Comparison of ENCODE assay signal across 22 mouse cellular contexts in the genomic region with DNA sequence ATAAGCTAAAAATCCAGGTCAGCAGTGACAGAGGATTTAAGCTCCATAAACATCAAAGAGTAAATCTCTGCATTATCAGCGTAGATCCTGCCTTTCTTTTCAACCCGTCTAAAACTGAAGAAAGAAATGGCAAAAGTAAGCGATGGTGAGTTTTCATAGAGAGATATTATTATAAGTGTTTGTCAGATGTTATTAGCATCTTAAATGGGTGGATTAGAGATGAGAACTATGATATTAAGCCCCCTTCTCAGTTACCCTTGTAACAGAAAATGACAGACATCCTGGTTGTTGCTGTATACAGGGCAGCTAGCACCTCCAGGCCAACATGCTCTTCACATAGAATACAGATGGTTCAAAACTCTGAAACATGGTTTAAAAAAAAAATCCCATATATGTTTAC. TPM values are rescaled to one million over a fixed set of nuclear protein-coding genes. Genes with fewer than 3 reads are reported as not detected.
A peak's percentile ranks its signal among the peaks of the same experiment; 100 is the strongest.
DNase-seq lines count a peak whose midpoint lies in the region; TF ChIP-seq lines count a peak whose summit lies in the region.
"Had no signal": no experiment of that assay in that cellular context is flagged by ENCODE, and none has a peak within 500 bp of the region (broad histone marks: within the 10 kb centered on the region; RNA-seq: fewer than 3 reads in every experiment).

No protein-coding gene starts in this region.

- WGBS in limb, embryonic 10.5 days: 71% methylated on average over 3 of the region's 3 CpGs

- no peak for TF ChIP-seq POLR2A in brain, embryonic 14.5 days (IDR thresholded peaks at IDR 0.05; ENCODE audit: borderline replicate concordance, extremely low read depth, insufficient read depth, insufficient read length, poor library complexity, severe bottlenecking)

- no peak overlapping the region for H3K27ac ChIP-seq in limb, embryonic 10.5 days

- H3K4me1 ChIP-seq in limb, embryonic 10.5 days: no peaks in the 10 kb centered on the region

- H3K36me3 ChIP-seq in limb, embryonic 10.5 days: no peaks in the 10 kb centered on the region
- H3K36me3 ChIP-seq: G1E had no signal

- H3K4me3 ChIP-seq in limb, embryonic 10.5 days: no peak overlapping the region

- H3K27me3 ChIP-seq in limb, embryonic 10.5 days (ENCODE audit: low read depth, poor library complexity, severe bottlenecking): peaks cover 18% of the 10 kb centered on the region; the same call in 1 of the 2 replicates
- H3K27me3 ChIP-seq: CH12.LX had no signal

- no peak for TF ChIP-seq CTCF in brain, embryonic 14.5 days (IDR thresholded peaks at IDR 0.05; ENCODE audit: borderline replicate concordance, extremely low read depth, insufficient read depth, insufficient read length)

- peak; percentile 11 for DNase-seq in brain, embryonic 14.5 days (ENCODE audit: low read depth)
- DNase-seq in retina, embryonic 14.5 days (ENCODE audit: low spot score): peak; percentile 68
- peak; percentile 57 for DNase-seq in retina, postnatal 1 day
- DNase-seq in embryo, embryonic 9.5 days (ENCODE audit: extremely low spot score): no peak
- DNase-seq in limb, embryonic 10.5 days (ENCODE audit: low spot score): no peak
- no peak for DNase-seq in heart, postnatal 10 days
- DNase-seq: adrenal gland, adult 2 months; adrenal gland, adult 8-10 months; adrenal gland, postnatal 10 days; adrenal gland, postnatal 14 days; adrenal gland, postnatal 25 days; adrenal gland, postnatal 36 days; B cell, adult 2 months; cerebellum, adult 11 months; cerebellum, adult 11-12 months; cerebellum, adult 18-20 months; cerebellum, adult 2 months had no signal

- intact Hi-C loops in heart, postnatal 10 days (cut with DNase I): no loop called here

- H3K9me3 ChIP-seq in limb, embryonic 10.5 days (replicated peaks): no peaks in the 10 kb centered on the region
- H3K9me3 ChIP-seq: G1E had no signal

RNA-seq across cellular contexts. Expression of a gene that starts 22.6 kb away (rescaled TPM):
- polyA plus RNA-seq in brain, embryonic 14.5 days (2012; rRNA removed): 7.4 and 12.9 TPM in 2 replicates
- 0.11 and 0.20 TPM in 2 replicates for polyA plus RNA-seq in limb, embryonic 10.5 days (2016; fragmentation: Nextera tagmentation; extraction: Ambion mirVana)
- 1 to 10 TPM; 1.4 to 1.5 TPM for total RNA-seq in heart, postnatal 10 days (2021)
- total RNA-seq: CH12.LX, MEL had no signal
- polyA plus RNA-seq: activated CD4-positive, CD25-positive, alpha-beta regulatory T cell, adult 4 months; CD4-positive, CD25-positive, alpha-beta regulatory T cell, adult 4 months; G1E had no signal

Comparison
In these comparisons a context has a peak if more than half of its experiments do, and no peak if none do; other contexts are left out.
1. DNase-seq: peak in brain, embryonic 14.5 days (single experiment), retina, embryonic 14.5 days (single experiment) and retina, postnatal 1 day (single experiment); none in embryo, embryonic 9.5 days (single experiment), limb, embryonic 10.5 days (single experiment) and heart, postnatal 10 days (0 of 2).